Mouse (Mus musculus) urinary bladder, postnatal 25 days (tissue): ENCODE measurements around the gene Slc17a6.
"Not testable (repeated sequence)": the region's sequence is repeated elsewhere in the genome, so short reads cannot be mapped to it uniquely, and the experiment has no call there.

Experiments
- DNase-seq: peaks from one replicate; pipeline ENCODE4 v3.0.0; 2022; ENCODE audit warnings: low spot score

Gene Slc17a6

GRCm38 (mm10) chr7:51693539-51694217 is 71.9 kb downstream of the Slc17a6 start:
- DNase-seq: no peak

- no peak for DNase-seq
These were observed 72.6 kb downstream of the Slc17a6 start for GRCm38 (mm10) chr7:51694452-51694851.

GRCm38 (mm10) chr7:51709508-51709907 is 87.7 kb downstream of the Slc17a6 start:
- DNase-seq: no peak

DNA sequence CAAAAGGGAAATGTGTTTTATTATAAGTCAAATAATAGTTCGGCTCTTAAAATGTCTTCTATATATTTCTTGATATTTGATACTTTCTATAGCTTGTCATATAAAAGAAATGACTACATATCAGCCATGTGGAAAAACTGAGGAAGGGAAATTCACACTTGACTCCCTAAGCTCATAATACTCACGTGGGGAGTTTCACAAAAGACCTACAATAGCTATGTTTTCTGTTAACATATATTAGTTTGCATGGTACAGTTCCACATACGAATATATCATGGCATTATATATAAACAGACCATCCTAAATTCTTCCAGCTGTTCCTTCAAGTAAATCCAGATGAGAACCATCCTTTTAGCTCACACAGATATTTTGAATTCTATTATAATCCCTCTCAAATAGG is 88.5 kb downstream of the Slc17a6 start:
- not testable (repeated sequence) for DNase-seq

DNA sequence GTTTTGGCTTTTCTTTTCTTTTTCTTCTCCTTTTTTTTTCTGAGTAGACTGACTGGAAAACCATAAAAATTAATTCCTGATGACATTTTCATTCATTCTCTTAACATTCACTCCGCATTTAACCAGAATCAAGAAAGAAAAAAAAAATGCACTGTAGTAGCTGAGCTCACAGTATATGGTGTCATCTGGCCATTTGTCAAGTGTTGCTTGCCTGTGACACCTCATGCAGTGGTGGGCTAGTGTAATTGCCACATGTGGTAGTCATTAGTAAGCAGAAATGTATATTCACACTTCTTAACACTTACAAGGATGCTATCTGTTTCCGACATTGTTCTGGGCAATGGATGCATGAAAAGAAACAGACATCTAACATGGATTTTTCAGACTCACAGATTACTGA is 94.0 kb downstream of the Slc17a6 start:
- DNase-seq: no peak
